Mouse (Mus musculus): ENCODE results near the gene Sdk2. TPM values are rescaled to one million over a fixed set of nuclear protein-coding genes. Genes with fewer than 3 reads are reported as not detected.

Gene Sdk2
- total and polyA plus RNA-seq, 2 experiments from 2014 or later = 3.0 to 30.4 TPM

GRCm38 (mm10) chr11:113797014-113797983 is 269.5 kb downstream of the Sdk2 start:
- no peaks in the 10 kb centered on the region for H3K27me3 ChIP-seq (ENCODE audit: insufficient read depth, low read length)
- no peak overlapping the region for H3K4me2 ChIP-seq (ENCODE audit: low read depth, low read length)
- WGBS = 46% methylated on average over 19 of the region's 19 CpGs
- peak overlapping the region; percentile 48; the same call in 1 of the 2 replicates for H3K27ac ChIP-seq
- TF ChIP-seq CTCF (IDR thresholded peaks at IDR 0.05; ENCODE audit: low read depth) = no peak
- H3K9me3 ChIP-seq (ENCODE audit: low read length) = no peaks in the 10 kb centered on the region
- 0 out of 2 replicates have a peak, but pooled peaks cover 9% of the 10 kb centered on the region for H3K4me1 ChIP-seq (ENCODE audit: insufficient read depth, low read length)
- peak; percentile 32 for DNase-seq (ENCODE audit: low spot score)
- H3K4me3 ChIP-seq (ENCODE audit: low read length) = no peak overlapping the region
- H3K9ac ChIP-seq (replicated peaks; ENCODE audit: low read length) = no peak overlapping the region
- H3K36me3 ChIP-seq (ENCODE audit: insufficient read depth, low read length) = no peaks in the 10 kb centered on the region; the same call in 1 of the 2 replicates
- peak; percentile 63 for ATAC-seq

- ATAC-seq (no peak), DNase-seq (ENCODE audit: low spot score) (no peak)
- H3K36me3 ChIP-seq (ENCODE audit: insufficient read depth, low read length) = no peaks in the 10 kb centered on the region; the same call in 1 of the 2 replicates
- H3K9ac ChIP-seq (replicated peaks; ENCODE audit: low read length) = no peak overlapping the region
- no peak overlapping the region for H3K4me2 ChIP-seq (ENCODE audit: low read depth, low read length)
- no peak overlapping the region for H3K27ac ChIP-seq
- 70% methylated on average over 12 of the region's 12 CpGs for WGBS
- no peak overlapping the region for H3K4me3 ChIP-seq (ENCODE audit: low read length)
- no peaks in the 10 kb centered on the region for H3K9me3 ChIP-seq (ENCODE audit: low read length)
- H3K4me1 ChIP-seq (ENCODE audit: insufficient read depth, low read length) = 0 out of 2 replicates have a peak, but pooled peaks cover 9% of the 10 kb centered on the region
- TF ChIP-seq CTCF (IDR thresholded peaks at IDR 0.05; ENCODE audit: low read depth) = no peak
- no peaks in the 10 kb centered on the region for H3K27me3 ChIP-seq (ENCODE audit: insufficient read depth, low read length)
Measured at GRCm38 (mm10) chr11:113795846-113796245, 271.0 kb downstream of the Sdk2 start.

- WGBS = 32% methylated on average over 16 of the region's 16 CpGs
- Histone ChIP-seq H3K36me3 (ENCODE audit: insufficient read depth, low read length) (no peaks in the 10 kb centered on the region; the same call in 1 of the 2 replicates), H3K4me3 (ENCODE audit: low read length) (no peak overlapping the region), H3K9ac (replicated peaks; ENCODE audit: low read length) (no peak overlapping the region), H3K4me2 (ENCODE audit: low read depth, low read length) (no peak overlapping the region), H3K4me1 (ENCODE audit: insufficient read depth, low read length) (peaks cover 2% of the 10 kb centered on the region; the same call in 1 of the 2 replicates), H3K27me3 (ENCODE audit: insufficient read depth, low read length) (no peaks in the 10 kb centered on the region), H3K9me3 (ENCODE audit: low read length) (no peaks in the 10 kb centered on the region), H3K27ac (peak overlapping the region; percentile 61)
- no peak for TF ChIP-seq CTCF (IDR thresholded peaks at IDR 0.05; ENCODE audit: low read depth)
- ATAC-seq = peak; percentile 86
- DNase-seq (ENCODE audit: low spot score) = peak; percentile 75
Measured at GRCm38 (mm10) chr11:113791357-113792215, 275.3 kb downstream of the Sdk2 start.

- Histone ChIP-seq H3K9ac (replicated peaks; ENCODE audit: low read length) (no peak overlapping the region), H3K27me3 (ENCODE audit: insufficient read depth, low read length) (no peaks in the 10 kb centered on the region), H3K4me3 (ENCODE audit: low read length) (no peak overlapping the region), H3K27ac (no peak overlapping the region), H3K36me3 (ENCODE audit: insufficient read depth, low read length) (no peaks in the 10 kb centered on the region; the same call in 1 of the 2 replicates), H3K4me1 (ENCODE audit: insufficient read depth, low read length) (peaks cover 24% of the 10 kb centered on the region; the same call in 1 of the 2 replicates), H3K9me3 (ENCODE audit: low read length) (no peaks in the 10 kb centered on the region), H3K4me2 (ENCODE audit: low read depth, low read length) (no peak overlapping the region)
- DNase-seq (ENCODE audit: low spot score) (no peak), ATAC-seq (no peak)
- 26% methylated on average over 1 of the region's 1 CpGs for WGBS
- TF ChIP-seq CTCF (IDR thresholded peaks at IDR 0.05; ENCODE audit: low read depth) = no peak
Measured at GRCm38 (mm10) chr11:113789101-113789500, 277.7 kb downstream of the Sdk2 start.

GRCm38 (mm10) chr11:113788183-113788789 is 278.6 kb downstream of the Sdk2 start:
- Histone ChIP-seq H3K4me1 (ENCODE audit: insufficient read depth, low read length) (peaks cover 24% of the 10 kb centered on the region; the same call in 1 of the 2 replicates), H3K4me3 (ENCODE audit: low read length) (no peak overlapping the region), H3K27me3 (ENCODE audit: insufficient read depth, low read length) (no peaks in the 10 kb centered on the region), H3K36me3 (ENCODE audit: insufficient read depth, low read length) (no peaks in the 10 kb centered on the region; the same call in 1 of the 2 replicates), H3K9me3 (ENCODE audit: low read length) (no peaks in the 10 kb centered on the region), H3K9ac (replicated peaks; ENCODE audit: low read length) (no peak overlapping the region), H3K4me2 (ENCODE audit: low read depth, low read length) (no peak overlapping the region), H3K27ac (no peak overlapping the region)
- no peak for ATAC-seq
- WGBS = 90% methylated on average over 2 of the region's 2 CpGs
- no peak for DNase-seq (ENCODE audit: low spot score)
- TF ChIP-seq CTCF (IDR thresholded peaks at IDR 0.05; ENCODE audit: low read depth) = no peak

All from hindbrain, postnatal 0 days (tissue).